Mouse (Mus musculus) thymus, postnatal 10 days (tissue): Measurements from ENCODE around the gene Cep57.
"Not testable (repeated sequence)": the region's sequence is repeated elsewhere in the genome, so short reads cannot be mapped to it uniquely, and the experiment has no call there.

Source experiments
- DNase-seq, 2 experiments: peaks; one replicate each; pipeline ENCODE4 v3.0.0; 2021; ENCODE audit warnings: low spot score in 2 of 2

Cep57 gene

GRCm38 (mm10) chr9:13794302-13794701, 32.6 kb downstream of the Cep57 start:
- no peak for DNase-seq

DNA sequence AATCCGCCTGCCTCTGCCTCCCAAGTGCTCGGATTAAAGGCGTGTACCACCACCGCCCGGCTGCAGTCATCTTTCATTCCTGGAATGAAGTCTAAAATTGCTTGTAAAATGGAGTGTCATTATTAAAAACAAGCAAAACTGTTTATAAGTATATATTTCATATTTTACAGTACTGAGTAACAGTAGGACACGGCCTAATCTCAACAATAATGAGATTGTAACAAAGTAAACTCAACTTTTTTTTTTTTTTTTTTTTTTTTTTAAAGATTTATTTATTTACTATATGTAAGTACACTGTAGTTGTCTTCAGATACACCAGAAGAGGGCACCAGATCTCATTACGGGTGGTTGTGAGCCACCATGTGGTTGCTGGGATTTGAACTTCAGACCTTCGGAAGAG, 36.0 kb downstream of the Cep57 start:
- not testable (repeated sequence) for DNase-seq

- DNase-seq = no peak
Observed at GRCm38 (mm10) chr9:13781985-13782384, 44.9 kb downstream of the Cep57 start.

DNA sequence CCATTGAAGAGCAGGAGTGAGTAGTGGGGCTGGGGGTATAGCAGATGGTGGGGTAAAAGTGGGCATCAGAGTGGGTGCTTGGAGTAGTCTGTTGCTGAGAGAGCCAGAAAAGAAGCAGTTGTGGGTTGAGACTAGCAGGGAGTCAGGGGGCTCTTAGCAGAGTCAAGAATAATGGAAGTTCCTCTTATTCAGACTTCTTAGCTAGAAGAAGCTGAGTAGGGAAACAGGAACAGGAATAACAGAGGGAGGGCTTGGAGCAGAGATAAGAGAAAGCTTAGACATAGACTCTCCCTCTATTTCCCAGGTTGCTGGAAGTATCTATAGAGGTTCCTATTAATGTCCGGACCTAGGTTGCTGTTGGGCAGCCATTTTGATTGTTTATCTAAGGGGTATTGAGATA, 52.2 kb downstream of the Cep57 start:
- DNase-seq = no peak

GRCm38 (mm10) chr9:13766570-13766969, 60.3 kb downstream of the Cep57 start:
- DNase-seq = no peak

GRCm38 (mm10) chr9:13765624-13766023, 61.3 kb downstream of the Cep57 start:
- no peak for DNase-seq

GRCm38 (mm10) chr9:13760430-13760829, 66.5 kb downstream of the Cep57 start:
- DNase-seq = no peak
